ENCODE assay signal across 26 mouse cellular contexts in genomic region chr7:134175201-134175600, GRCm38 (mm10). TPM values are rescaled to one million over a fixed set of nuclear protein-coding genes. Genes with fewer than 3 reads are reported as not detected.
A peak's percentile ranks its signal among the peaks of the same experiment; 100 is the strongest.
DNase-seq lines count a peak whose midpoint lies in the region; ATAC-seq and TF ChIP-seq lines count a peak whose summit lies in the region.
"Had no signal": no experiment of that assay in that cellular context is flagged by ENCODE, and none has a peak within 500 bp of the region (broad histone marks: within the 10 kb centered on the region; RNA-seq: fewer than 3 reads in every experiment).

No protein-coding gene starts in this region.

- no peak overlapping the region for H3K27ac ChIP-seq in heart, embryonic 10.5 days
- no peak overlapping the region for H3K27ac ChIP-seq in lung, embryonic 14.5 days (ENCODE audit: low read depth)
- H3K27ac ChIP-seq in midbrain, embryonic 11.5 days (ENCODE audit: low read depth, low read length), result no peak overlapping the region
- no peak overlapping the region for H3K27ac ChIP-seq in midbrain, embryonic 16.5 days (ENCODE audit: low read length)
- H3K27ac ChIP-seq: embryonic facial prominence, embryonic 12.5 days; embryonic facial prominence, embryonic 15.5 days; gastrocnemius, adult 2 months; heart, embryonic 15.5 days; hindbrain, embryonic 14.5 days; hindbrain, postnatal 0 days had no signal

- H3K36me3 ChIP-seq in heart, embryonic 10.5 days, result no peaks in the 10 kb centered on the region
- peaks cover 14% of the 10 kb centered on the region for H3K36me3 ChIP-seq in lung, embryonic 14.5 days (ENCODE audit: insufficient read depth)
- no peaks in the 10 kb centered on the region for H3K36me3 ChIP-seq in midbrain, embryonic 11.5 days (ENCODE audit: control insufficient read depth, insufficient read depth, low read length)
- no peaks in the 10 kb centered on the region for H3K36me3 ChIP-seq in midbrain, embryonic 16.5 days (ENCODE audit: control insufficient read depth, insufficient read depth, low read length)
- H3K36me3 ChIP-seq: embryonic facial prominence, embryonic 12.5 days; embryonic facial prominence, embryonic 15.5 days; heart, embryonic 12.5 days; heart, embryonic 15.5 days had no signal

- TF ChIP-seq CTCF in lung, embryonic 14.5 days (IDR thresholded peaks at IDR 0.05; ENCODE audit: low read depth), result no peak

- H3K4me1 ChIP-seq in heart, embryonic 10.5 days, result no peaks in the 10 kb centered on the region
- H3K4me1 ChIP-seq in lung, embryonic 14.5 days (ENCODE audit: insufficient read depth), result no peaks in the 10 kb centered on the region
- no peaks in the 10 kb centered on the region for H3K4me1 ChIP-seq in midbrain, embryonic 11.5 days (ENCODE audit: control insufficient read depth, insufficient read depth, low read length)
- H3K4me1 ChIP-seq in midbrain, embryonic 16.5 days (ENCODE audit: control insufficient read depth, insufficient read depth, low read length), result no peaks in the 10 kb centered on the region
- H3K4me1 ChIP-seq: embryonic facial prominence, embryonic 12.5 days; embryonic facial prominence, embryonic 15.5 days; heart, embryonic 12.5 days; heart, embryonic 15.5 days had no signal

- H3K9me3 ChIP-seq in heart, embryonic 10.5 days, result no peaks in the 10 kb centered on the region
- H3K9me3 ChIP-seq in lung, embryonic 14.5 days (ENCODE audit: low read depth, low read length), result no peaks in the 10 kb centered on the region
- H3K9me3 ChIP-seq in midbrain, embryonic 11.5 days (ENCODE audit: control insufficient read depth, low read length), result no peaks in the 10 kb centered on the region
- no peaks in the 10 kb centered on the region for H3K9me3 ChIP-seq in midbrain, embryonic 16.5 days (replicated peaks; ENCODE audit: control insufficient read depth, low read length, poor library complexity, severe bottlenecking)
- H3K9me3 ChIP-seq: embryonic facial prominence, embryonic 12.5 days; embryonic facial prominence, embryonic 15.5 days; heart, embryonic 12.5 days; heart, embryonic 15.5 days had no signal

- no peak overlapping the region for H3K4me2 ChIP-seq in lung, embryonic 14.5 days
- H3K4me2 ChIP-seq in midbrain, embryonic 11.5 days, result no peak overlapping the region
- H3K4me2 ChIP-seq in midbrain, embryonic 16.5 days (ENCODE audit: low read length), result no peak overlapping the region
- H3K4me2 ChIP-seq: embryonic facial prominence, embryonic 12.5 days; embryonic facial prominence, embryonic 15.5 days; heart, embryonic 12.5 days; heart, embryonic 15.5 days; hindbrain, embryonic 14.5 days had no signal

- DNase-seq in heart, embryonic 10.5 days (ENCODE audit: low spot score), result peak; percentile 67
- DNase-seq in heart, postnatal 4 days, result no peak
- peak; percentile 26 for DNase-seq in lung, embryonic 14.5 days
- no peak for DNase-seq in lung, postnatal 4 days
- peak; percentile 65 for DNase-seq in midbrain, embryonic 11.5 days (ENCODE audit: low spot score, missing footprints)
- DNase-seq: adrenal gland, postnatal 10 days; adrenal gland, postnatal 36 days; cerebellum, adult 11 months; cerebellum, adult 2 months; cerebellum, adult 9-11 months; cerebellum, postnatal 25 days; forebrain, postnatal 0 days; gastrocnemius, adult 2 months; gastrocnemius, postnatal 14 days; heart, adult 11 months; heart, postnatal 10 days; heart, postnatal 36 days had no signal

- 74% methylated on average over 4 of the region's 4 CpGs for WGBS in heart, embryonic 10.5 days
- 65% methylated on average over 4 of the region's 4 CpGs for WGBS in lung, embryonic 14.5 days
- WGBS in midbrain, embryonic 11.5 days, result 73% methylated on average over 4 of the region's 4 CpGs
- WGBS in midbrain, embryonic 16.5 days, result 79% methylated on average over 4 of the region's 4 CpGs

- no peak overlapping the region for H3K9ac ChIP-seq in lung, embryonic 14.5 days
- no peak overlapping the region for H3K9ac ChIP-seq in midbrain, embryonic 11.5 days (ENCODE audit: low read length)
- no peak overlapping the region for H3K9ac ChIP-seq in midbrain, embryonic 16.5 days (ENCODE audit: low read depth, low read length)
- H3K9ac ChIP-seq: embryonic facial prominence, embryonic 12.5 days; embryonic facial prominence, embryonic 15.5 days; forebrain, postnatal 0 days; heart, embryonic 12.5 days; heart, embryonic 15.5 days; hindbrain, embryonic 14.5 days had no signal

- no peak overlapping the region for H3K4me3 ChIP-seq in heart, embryonic 10.5 days
- H3K4me3 ChIP-seq in lung, embryonic 14.5 days (ENCODE audit: low read depth, low read length), result no peak overlapping the region
- no peak overlapping the region for H3K4me3 ChIP-seq in midbrain, embryonic 11.5 days (ENCODE audit: low read depth, low read length)
- H3K4me3 ChIP-seq in midbrain, embryonic 16.5 days (ENCODE audit: low read depth, low read length), result no peak overlapping the region
- H3K4me3 ChIP-seq: embryonic facial prominence, embryonic 12.5 days; embryonic facial prominence, embryonic 15.5 days; gastrocnemius, adult 2 months; heart, embryonic 12.5 days; heart, embryonic 15.5 days had no signal

- ATAC-seq in lung, embryonic 14.5 days (ENCODE audit: insufficient read depth), result no peak
- no peak for ATAC-seq in midbrain, embryonic 11.5 days (ENCODE audit: low FRiP score)
- ATAC-seq in midbrain, embryonic 16.5 days, result no peak
- ATAC-seq: activated CD4-positive, CD25-positive, alpha-beta regulatory T cell, adult 4 months; forebrain, embryonic 14.5 days; forebrain, postnatal 0 days; hindbrain, postnatal 0 days had no signal

- no peaks in the 10 kb centered on the region for H3K27me3 ChIP-seq in heart, embryonic 10.5 days (ENCODE audit: insufficient read depth, poor library complexity, severe bottlenecking)
- no peaks in the 10 kb centered on the region for H3K27me3 ChIP-seq in lung, embryonic 14.5 days (ENCODE audit: insufficient read depth, low read length)
- no peaks in the 10 kb centered on the region for H3K27me3 ChIP-seq in midbrain, embryonic 11.5 days (ENCODE audit: control insufficient read depth, insufficient read depth, low read length)
- H3K27me3 ChIP-seq in midbrain, embryonic 16.5 days (ENCODE audit: control insufficient read depth, insufficient read depth, low read depth, low read length), result no peaks in the 10 kb centered on the region
- H3K27me3 ChIP-seq: embryonic facial prominence, embryonic 12.5 days; embryonic facial prominence, embryonic 15.5 days; heart, embryonic 12.5 days; heart, embryonic 15.5 days had no signal

RNA-seq across cellular contexts. Expression of gene Adam12, which starts 56.7 kb away (rescaled TPM):
- polyA plus RNA-seq in heart, embryonic 10.5 days (2016; fragmentation: Nextera tagmentation; extraction: Ambion mirVana), result 4.3 and 9.6 TPM in 2 replicates
- 10 to 100 TPM in 1 of 2 experiments, 1 to 10 TPM in 1; 9.2 to 10.6 TPM for total RNA-seq in heart, postnatal 4 days (2021)
- 40.3 and 50.9 TPM in 2 replicates for polyA plus RNA-seq in lung, embryonic 14.5 days (2014; fragmentation: Nextera tagmentation; extraction: Ambion mirVana)
- polyA plus RNA-seq in midbrain, embryonic 11.5 days (2014; fragmentation: Nextera tagmentation; extraction: Ambion mirVana), result 1.3 and 1.5 TPM in 2 replicates
- 1.9 and 2.1 TPM in 2 replicates for polyA plus RNA-seq in midbrain, embryonic 16.5 days (2015; fragmentation: Nextera tagmentation; extraction: Ambion mirVana)

Comparison
In these comparisons a context has a peak if more than half of its experiments do, and no peak if none do; other contexts are left out.
1. DNase-seq: peak in heart, embryonic 10.5 days (single experiment), lung, embryonic 14.5 days (single experiment) and midbrain, embryonic 11.5 days (single experiment); none in heart, postnatal 4 days (single experiment) and lung, postnatal 4 days (0 of 2).